In the genomic region with DNA sequence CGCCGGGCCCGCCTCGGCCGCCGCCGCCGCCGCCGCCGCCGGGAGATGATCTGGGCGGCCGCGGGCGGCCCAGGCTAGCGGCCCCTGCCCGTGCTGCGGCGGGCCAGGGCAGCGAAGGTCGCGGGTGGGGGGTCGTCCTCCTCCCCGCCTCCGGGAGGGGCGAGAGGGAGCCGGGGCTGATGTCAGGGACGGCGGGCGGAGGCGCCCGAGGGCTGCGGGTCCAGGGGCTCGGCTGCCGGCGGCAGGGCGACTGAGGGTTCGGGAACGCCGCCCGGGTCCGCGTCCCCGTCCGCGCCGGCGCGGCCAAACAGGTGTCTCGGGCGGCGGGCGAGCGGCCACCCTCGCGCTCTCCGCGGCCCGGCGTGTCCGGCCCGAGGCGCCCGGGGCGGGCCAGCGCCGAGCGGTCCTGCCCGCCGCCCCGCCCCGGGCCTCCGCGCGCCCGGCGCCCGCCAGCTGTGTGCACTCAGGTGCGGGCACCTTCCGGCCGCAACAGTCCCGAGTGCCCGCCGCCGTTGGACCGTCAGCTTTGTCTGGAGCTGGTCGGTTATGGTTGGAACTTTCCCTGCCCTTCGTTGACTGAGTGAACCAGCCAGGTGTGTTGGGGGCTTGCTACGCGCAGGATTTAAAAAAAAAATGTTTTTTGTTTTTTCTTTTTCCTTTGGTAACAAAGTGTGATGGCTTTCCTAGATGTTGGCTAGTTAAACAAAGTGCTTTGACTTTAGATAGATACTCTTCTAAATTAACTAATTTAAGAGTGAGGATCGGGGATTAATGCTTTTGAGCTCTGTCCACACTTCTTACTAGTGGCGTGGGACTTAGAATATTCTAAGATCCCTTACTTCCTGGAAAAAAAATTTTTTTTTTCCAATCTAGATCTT, we compare ENCODE assay signal across 8 mouse cellular contexts. TPM values are rescaled to one million over a fixed set of nuclear protein-coding genes. Genes with fewer than 3 reads are reported as not detected.
DNase-seq lines count a peak whose midpoint lies in the region; ATAC-seq and TF ChIP-seq lines count a peak whose summit lies in the region.

TSS of gene C1galt1 (plus strand) at position 41 of the 878 bp plus-strand sequence.

- peak in 1 of 2 experiments; percentile 25 for DNase-seq in left cerebral cortex, adult 18-20 months (ENCODE audit: low spot score in 2 of 2)
- no peak for DNase-seq in left cerebral cortex, adult 11 months (ENCODE audit: low spot score)
- peak; percentile 33 for DNase-seq in brain, embryonic 14.5 days (ENCODE audit: low read depth)
- DNase-seq in gastrocnemius, postnatal 4 days (ENCODE audit: low spot score in 2 of 2), result no peak
- peak; percentile 72 for DNase-seq in kidney, adult 18-20 months
- no peak for DNase-seq in liver, embryonic 14.5 days (ENCODE audit: low read depth in 3 of 3, low spot score in 3 of 3)
- peak; percentile 29 to 59 for DNase-seq in natural killer cell, adult 2 months (ENCODE audit: low spot score in 2 of 2)
- peak; percentile 43 for DNase-seq in urinary bladder, postnatal 25 days (ENCODE audit: low spot score)

- peak within 1 kb of the TSS; percentile 67 for H3K4me2 ChIP-seq in liver, embryonic 14.5 days (ENCODE audit: low read depth)

- H3K27ac ChIP-seq in liver, embryonic 14.5 days, result peak within 1 kb of the TSS; percentile 81

- no peak for TF ChIP-seq CTCF in brain, embryonic 14.5 days (IDR thresholded peaks at IDR 0.05; ENCODE audit: borderline replicate concordance, extremely low read depth, insufficient read depth, insufficient read length)
- no peak for TF ChIP-seq CTCF in liver, embryonic 14.5 days (IDR thresholded peaks at IDR 0.05; ENCODE audit: low read depth)

- ATAC-seq in liver, embryonic 14.5 days (ENCODE audit: insufficient read depth), result peak; percentile 86

- peak within 1 kb of the TSS; percentile 99 for H3K9ac ChIP-seq in liver, embryonic 14.5 days (replicated peaks)

- TF ChIP-seq EP300 in liver, embryonic 14.5 days (IDR thresholded peaks at IDR 0.05; ENCODE audit: low read depth), result no peak

- no peaks in the 10 kb centered on the region for H3K27me3 ChIP-seq in liver, embryonic 14.5 days (ENCODE audit: control insufficient read depth, insufficient read depth, low read length)

- TF ChIP-seq POLR2A in brain, embryonic 14.5 days (IDR thresholded peaks at IDR 0.05; ENCODE audit: borderline replicate concordance, extremely low read depth, insufficient read depth, insufficient read length, poor library complexity, severe bottlenecking), result peak; percentile 76

- no peaks in the 10 kb centered on the region for H3K36me3 ChIP-seq in liver, embryonic 14.5 days (replicated peaks; ENCODE audit: control insufficient read depth, insufficient read depth, low read depth)

- H3K9me3 ChIP-seq in liver, embryonic 14.5 days (ENCODE audit: control insufficient read depth, low read length), result no peaks in the 10 kb centered on the region

- peak within 1 kb of the TSS; percentile 98 to 99 for H3K4me3 ChIP-seq in liver, embryonic 14.5 days (ENCODE audit: insufficient read depth in 1 of 2, low read depth in 2 of 2, low read length in 2 of 2)

- WGBS in liver, embryonic 14.5 days (ENCODE audit: insufficient replicate concordance), result under 1% methylated on average over 89 of the region's 93 CpGs

- H3K4me1 ChIP-seq in liver, embryonic 14.5 days (replicated peaks; ENCODE audit: control insufficient read depth in 2 of 2, insufficient read depth in 2 of 2, low read length in 1 of 2), result peaks cover 23 to 24% of the 10 kb centered on the region in 2 experiments

RNA-seq across cellular contexts. Expression of gene C1galt1, which starts in this region (rescaled TPM):
- 10 to 100 TPM; 10.8 to 13.3 TPM for total RNA-seq in left cerebral cortex, adult 18-20 months (2021)
- polyA plus RNA-seq in brain, embryonic 14.5 days (2012; rRNA removed), result 6.6 and 7.3 TPM in 2 replicates
- total RNA-seq in gastrocnemius, postnatal 4 days (2021), result 10 to 100 TPM; 16.3 to 17.6 TPM
- polyA plus RNA-seq in liver, embryonic 14.5 days (2012; rRNA removed), result 5.9 and 8.0 TPM in 2 replicates
- polyA plus RNA-seq in liver, embryonic 14.5 days (2014; fragmentation: Nextera tagmentation; extraction: Ambion mirVana), result 6.3 and 7.2 TPM in 2 replicates

Comparison
In these comparisons a context has a peak if more than half of its experiments do, and no peak if none do; other contexts are left out.
1. DNase-seq: peak in brain, embryonic 14.5 days (single experiment), kidney, adult 18-20 months (single experiment), natural killer cell, adult 2 months (2 of 2) and urinary bladder, postnatal 25 days (single experiment); none in left cerebral cortex, adult 11 months (single experiment), gastrocnemius, postnatal 4 days (0 of 2) and liver, embryonic 14.5 days (0 of 3).